Mouse (Mus musculus): ENCODE measurements around the gene Pygb.

GRCm38 (mm10) chr2:150800616-150801015 lies 14.1 kb downstream of the Pygb start:
- TF ChIP-seq EP300 (optimal IDR thresholded peaks at IDR 0.05) = no peak
- TF ChIP-seq CTCF (IDR thresholded peaks at IDR 0.05; ENCODE audit: low read depth) = no peak

All from stomach, postnatal 0 days (tissue).